ENCODE assay signal across 20 mouse cellular contexts in the genomic region with DNA sequence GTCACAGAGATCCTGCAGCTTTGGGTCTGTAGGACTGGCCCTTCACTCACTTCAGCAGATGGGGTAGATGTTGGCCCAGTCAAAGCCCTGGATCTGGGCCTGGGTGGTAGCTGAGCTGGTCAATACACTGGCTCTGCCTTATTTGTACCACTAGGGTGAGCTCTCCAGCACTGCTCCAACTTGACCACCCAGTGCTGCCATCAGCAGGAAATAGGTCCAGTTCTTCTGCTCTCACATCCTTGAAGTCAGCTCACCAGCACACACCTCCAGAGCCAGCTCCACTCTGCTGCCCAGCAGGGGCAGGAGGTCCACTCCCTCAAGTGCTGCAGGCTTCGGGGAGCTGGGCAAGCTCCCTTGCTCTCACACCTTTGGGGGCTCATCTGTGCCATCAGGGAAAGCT.
DNase-seq lines count a peak whose midpoint lies in the region; ATAC-seq and TF ChIP-seq lines count a peak whose summit lies in the region.
"Had no signal": no experiment of that assay in that cellular context is flagged by ENCODE, and none has a peak within 500 bp of the region (broad histone marks: within the 10 kb centered on the region; RNA-seq: fewer than 3 reads in every experiment).

No protein-coding gene starts in this region.

- no peak overlapping the region for H3K27ac ChIP-seq in hindbrain, postnatal 0 days
- no peak overlapping the region for H3K27ac ChIP-seq in hindbrain, embryonic 13.5 days
- no peak overlapping the region for H3K27ac ChIP-seq in liver, embryonic 14.5 days
- no peak overlapping the region for H3K27ac ChIP-seq in liver, embryonic 12.5 days
- H3K27ac ChIP-seq in midbrain, postnatal 0 days (ENCODE audit: low read depth, low read length): no peak overlapping the region
- H3K27ac ChIP-seq in midbrain, embryonic 16.5 days (ENCODE audit: low read length): no peak overlapping the region
- H3K27ac ChIP-seq: forebrain, embryonic 12.5 days; heart, embryonic 15.5 days; kidney, embryonic 15.5 days; neural tube, embryonic 12.5 days had no signal

- H3K4me1 ChIP-seq in hindbrain, postnatal 0 days (ENCODE audit: insufficient read depth, low read length): no peaks in the 10 kb centered on the region
- no peaks in the 10 kb centered on the region for H3K4me1 ChIP-seq in hindbrain, embryonic 13.5 days (replicated peaks)
- no peaks in the 10 kb centered on the region for H3K4me1 ChIP-seq in liver, embryonic 14.5 days (replicated peaks; ENCODE audit: control insufficient read depth in 2 of 2, insufficient read depth in 2 of 2, low read length in 1 of 2)
- no peaks in the 10 kb centered on the region for H3K4me1 ChIP-seq in liver, embryonic 12.5 days
- H3K4me1 ChIP-seq in midbrain, postnatal 0 days (ENCODE audit: insufficient read depth, low read length): no peaks in the 10 kb centered on the region
- no peaks in the 10 kb centered on the region for H3K4me1 ChIP-seq in midbrain, embryonic 16.5 days (ENCODE audit: control insufficient read depth, insufficient read depth, low read length)
- H3K4me1 ChIP-seq: forebrain, embryonic 12.5 days; heart, embryonic 15.5 days; neural tube, embryonic 12.5 days had no signal

- no peak overlapping the region for H3K4me2 ChIP-seq in hindbrain, postnatal 0 days (ENCODE audit: low read depth, low read length)
- H3K4me2 ChIP-seq in hindbrain, embryonic 13.5 days: no peak overlapping the region
- no peak overlapping the region for H3K4me2 ChIP-seq in liver, embryonic 14.5 days (ENCODE audit: low read depth)
- no peak overlapping the region for H3K4me2 ChIP-seq in liver, embryonic 12.5 days
- H3K4me2 ChIP-seq in midbrain, postnatal 0 days (ENCODE audit: low read depth, low read length, poor library complexity, severe bottlenecking): no peak overlapping the region
- H3K4me2 ChIP-seq in midbrain, embryonic 16.5 days (ENCODE audit: low read length): no peak overlapping the region
- H3K4me2 ChIP-seq: forebrain, embryonic 12.5 days; heart, embryonic 15.5 days; kidney, embryonic 15.5 days; neural tube, embryonic 12.5 days had no signal

- H3K9ac ChIP-seq in hindbrain, postnatal 0 days (replicated peaks; ENCODE audit: low read length): no peak overlapping the region
- no peak overlapping the region for H3K9ac ChIP-seq in hindbrain, embryonic 13.5 days
- no peak overlapping the region for H3K9ac ChIP-seq in liver, embryonic 14.5 days (replicated peaks)
- H3K9ac ChIP-seq in liver, embryonic 12.5 days: no peak overlapping the region
- H3K9ac ChIP-seq in midbrain, postnatal 0 days (replicated peaks; ENCODE audit: low read length, poor library complexity, severe bottlenecking): no peak overlapping the region
- H3K9ac ChIP-seq in midbrain, embryonic 16.5 days (ENCODE audit: low read depth, low read length): no peak overlapping the region
- H3K9ac ChIP-seq: forebrain, embryonic 12.5 days; heart, embryonic 15.5 days; kidney, embryonic 15.5 days; neural tube, embryonic 12.5 days had no signal

- no peak; the same call in 1 of the 2 replicates for ATAC-seq in hindbrain, postnatal 0 days
- no peak for ATAC-seq in hindbrain, embryonic 13.5 days (ENCODE audit: low FRiP score)
- ATAC-seq in liver, embryonic 14.5 days (ENCODE audit: insufficient read depth): no peak
- no peak for ATAC-seq in liver, embryonic 12.5 days
- ATAC-seq in midbrain, postnatal 0 days (ENCODE audit: low FRiP score): no peak
- ATAC-seq in midbrain, embryonic 16.5 days: no peak

- H3K36me3 ChIP-seq in hindbrain, postnatal 0 days (ENCODE audit: insufficient read depth, low read length): no peaks in the 10 kb centered on the region
- no peaks in the 10 kb centered on the region for H3K36me3 ChIP-seq in hindbrain, embryonic 13.5 days
- H3K36me3 ChIP-seq in liver, embryonic 14.5 days (replicated peaks; ENCODE audit: control insufficient read depth, insufficient read depth, low read depth): no peaks in the 10 kb centered on the region
- no peaks in the 10 kb centered on the region for H3K36me3 ChIP-seq in liver, embryonic 12.5 days
- H3K36me3 ChIP-seq in midbrain, postnatal 0 days (ENCODE audit: insufficient read depth, low read length): no peaks in the 10 kb centered on the region
- no peaks in the 10 kb centered on the region for H3K36me3 ChIP-seq in midbrain, embryonic 16.5 days (ENCODE audit: control insufficient read depth, insufficient read depth, low read length)
- H3K36me3 ChIP-seq: forebrain, embryonic 12.5 days; heart, embryonic 15.5 days; kidney, embryonic 15.5 days; neural tube, embryonic 12.5 days had no signal

- H3K9me3 ChIP-seq in hindbrain, postnatal 0 days (ENCODE audit: low read length): no peaks in the 10 kb centered on the region
- H3K9me3 ChIP-seq in hindbrain, embryonic 13.5 days: no peaks in the 10 kb centered on the region
- no peaks in the 10 kb centered on the region for H3K9me3 ChIP-seq in liver, embryonic 14.5 days (ENCODE audit: control insufficient read depth, low read length)
- H3K9me3 ChIP-seq in liver, embryonic 12.5 days (replicated peaks): no peaks in the 10 kb centered on the region
- H3K9me3 ChIP-seq in midbrain, postnatal 0 days (ENCODE audit: low read length): no peaks in the 10 kb centered on the region
- H3K9me3 ChIP-seq in midbrain, embryonic 16.5 days (replicated peaks; ENCODE audit: control insufficient read depth, low read length, poor library complexity, severe bottlenecking): no peaks in the 10 kb centered on the region
- H3K9me3 ChIP-seq: forebrain, embryonic 12.5 days; heart, embryonic 15.5 days; kidney, embryonic 15.5 days; neural tube, embryonic 12.5 days had no signal

- peak; percentile 36; the same call in 1 of the 2 replicates for TF ChIP-seq CTCF in hindbrain, postnatal 0 days (IDR thresholded peaks at IDR 0.05; ENCODE audit: low read depth)
- TF ChIP-seq CTCF in liver, embryonic 14.5 days (IDR thresholded peaks at IDR 0.05; ENCODE audit: low read depth): 0 out of 2 replicates have a peak, but pooled peaks have one; percentile 9
- peak; percentile 34 for TF ChIP-seq CTCF in midbrain, postnatal 0 days (IDR thresholded peaks at IDR 0.05)

- H3K4me3 ChIP-seq in hindbrain, postnatal 0 days (ENCODE audit: low read length): no peak overlapping the region
- no peak overlapping the region for H3K4me3 ChIP-seq in hindbrain, embryonic 13.5 days
- H3K4me3 ChIP-seq in liver, embryonic 14.5 days (ENCODE audit: insufficient read depth in 1 of 2, low read depth in 2 of 2, low read length in 2 of 2): no peak overlapping the region
- H3K4me3 ChIP-seq in liver, embryonic 12.5 days: no peak overlapping the region
- no peak overlapping the region for H3K4me3 ChIP-seq in midbrain, postnatal 0 days (ENCODE audit: low read depth, low read length)
- H3K4me3 ChIP-seq in midbrain, embryonic 16.5 days (ENCODE audit: low read depth, low read length): no peak overlapping the region
- H3K4me3 ChIP-seq: forebrain, embryonic 12.5 days; heart, embryonic 15.5 days; kidney, embryonic 15.5 days; neural tube, embryonic 12.5 days had no signal

- TF ChIP-seq EP300 in liver, embryonic 14.5 days (IDR thresholded peaks at IDR 0.05; ENCODE audit: low read depth): no peak

- WGBS in hindbrain, postnatal 0 days: 48% methylated on average over 1 of the region's 1 CpGs
- WGBS in hindbrain, embryonic 13.5 days: 79% methylated on average over 1 of the region's 1 CpGs
- 55% methylated on average over 1 of the region's 1 CpGs for WGBS in liver, embryonic 14.5 days (ENCODE audit: insufficient replicate concordance)
- WGBS in liver, embryonic 12.5 days (ENCODE audit: insufficient replicate concordance): 60% methylated on average over 1 of the region's 1 CpGs
- WGBS in midbrain, postnatal 0 days: 67% methylated on average over 1 of the region's 1 CpGs
- 80% methylated on average over 1 of the region's 1 CpGs for WGBS in midbrain, embryonic 16.5 days

- no peak for DNase-seq in hindbrain, postnatal 0 days (ENCODE audit: low spot score)
- DNase-seq in liver, embryonic 14.5 days (ENCODE audit: low read depth in 3 of 3, low spot score in 3 of 3): no peak
- no peak for DNase-seq in midbrain, postnatal 0 days (ENCODE audit: low spot score)
- no peak for DNase-seq in cerebellum, adult 8-10 months
- no peak for DNase-seq in urinary bladder, adult 2 months (ENCODE audit: low spot score)
- DNase-seq: B cell, adult 2 months; gastrocnemius, postnatal 14 days; heart, postnatal 4 days; left cerebral cortex, postnatal 4 days; liver; lung, postnatal 4 days; right cerebral cortex, postnatal 4 days; thymus, postnatal 14 days had no signal

- H3K27me3 ChIP-seq in hindbrain, postnatal 0 days (ENCODE audit: insufficient read depth, low read length): no peaks in the 10 kb centered on the region
- H3K27me3 ChIP-seq in hindbrain, embryonic 13.5 days: 0 out of 2 replicates have a peak, but pooled peaks cover 2% of the 10 kb centered on the region
- no peaks in the 10 kb centered on the region for H3K27me3 ChIP-seq in liver, embryonic 14.5 days (ENCODE audit: control insufficient read depth, insufficient read depth, low read length)
- no peaks in the 10 kb centered on the region for H3K27me3 ChIP-seq in liver, embryonic 12.5 days (replicated peaks)
- H3K27me3 ChIP-seq in midbrain, postnatal 0 days (ENCODE audit: insufficient read depth, low read length): no peaks in the 10 kb centered on the region
- H3K27me3 ChIP-seq in midbrain, embryonic 16.5 days (ENCODE audit: control insufficient read depth, insufficient read depth, low read depth, low read length): no peaks in the 10 kb centered on the region
- H3K27me3 ChIP-seq: heart, embryonic 15.5 days; kidney, embryonic 15.5 days; neural tube, embryonic 12.5 days had no signal
